Mouse (Mus musculus) myocyte (in vitro differentiated cells): ENCODE results near the gene Map4k1. TPM values are rescaled to one million over a fixed set of nuclear protein-coding genes. Genes with fewer than 3 reads are reported as not detected.

Experiments
- H3K27me3 ChIP-seq: one replicate; pipeline ENCODE4 v1.6.1; 2011; ENCODE audit not compliant: control insufficient read depth, insufficient read depth, insufficient read length
- H3K36me3 ChIP-seq: one replicate; pipeline ENCODE4 v1.6.1; 2011; ENCODE audit not compliant: control insufficient read depth, insufficient read depth
- H3K4me2 ChIP-seq: one replicate; pipeline ENCODE4 v1.6.1; 2011; ENCODE audit warnings: low read depth, control low read depth
- H3K4me3 ChIP-seq: one replicate; pipeline ENCODE4 v1.5.1; 2011; ENCODE audit warnings: mild to moderate bottlenecking, control low read depth, moderate library complexity
- H3K79me2 ChIP-seq: one replicate; pipeline ENCODE4 v1.6.1; 2011; ENCODE audit not compliant: control insufficient read depth, insufficient read depth
- H3ac ChIP-seq: one replicate; pipeline ENCODE4 v1.6.1; 2011; ENCODE audit not compliant: control insufficient read depth, insufficient read length
- CEBPB ChIP-seq: IDR thresholded peaks from 2 replicates; pipeline ENCODE4 v1.6.1; 2011; ENCODE audit warnings: mild to moderate bottlenecking, moderate library complexity; ENCODE audit not compliant: poor library complexity, insufficient read depth, severe bottlenecking
- E2F4 ChIP-seq: IDR thresholded peaks from one replicate; pipeline ENCODE4 v1.6.1; 2011; ENCODE audit warnings: mild to moderate bottlenecking, control low read depth, moderate library complexity; ENCODE audit not compliant: insufficient read depth
- MAX ChIP-seq: IDR thresholded peaks from one replicate; pipeline ENCODE4 v1.6.1; 2011; ENCODE audit warnings: low read depth, mild to moderate bottlenecking, control low read depth
- MYOD1 ChIP-seq, 3 experiments: IDR thresholded peaks; one replicate each; pipeline ENCODE4 v1.6.1; 2011; ENCODE audit warnings: control low read depth in 2 of 3, low read depth in 2 of 3, mild to moderate bottlenecking in 2 of 3, moderate library complexity in 1 of 3; ENCODE audit not compliant: insufficient read length in 2 of 3, control insufficient read depth in 1 of 3
- MYOG ChIP-seq, 3 experiments: IDR thresholded peaks; one replicate each; pipeline ENCODE4 v1.6.1; 2011; ENCODE audit warnings: control low read depth in 2 of 3, low read depth in 2 of 3, mild to moderate bottlenecking in 2 of 3; ENCODE audit not compliant: insufficient read length in 2 of 3, control insufficient read depth in 1 of 3, insufficient read depth in 1 of 3
- POLR2A ChIP-seq: IDR thresholded peaks from one replicate; pipeline ENCODE4 v1.6.1; 2011; ENCODE audit warnings: low read depth, mild to moderate bottlenecking, control low read depth, moderate library complexity; ENCODE audit not compliant: insufficient read length
- POLR2AphosphoS2 ChIP-seq: IDR thresholded peaks from one replicate; pipeline ENCODE4 v1.6.1; 2011; ENCODE audit warnings: low read depth, control low read depth; ENCODE audit not compliant: insufficient read length
- REST ChIP-seq: IDR thresholded peaks from one replicate; pipeline ENCODE4 v1.6.1; 2011; ENCODE audit warnings: mild to moderate bottlenecking, control low read depth, moderate library complexity; ENCODE audit not compliant: insufficient read depth, insufficient read length
- SRF ChIP-seq: IDR thresholded peaks from one replicate; pipeline ENCODE4 v1.6.1; 2011; ENCODE audit warnings: low read depth; ENCODE audit not compliant: control insufficient read depth, insufficient read length
- TCF12 ChIP-seq: IDR thresholded peaks from one replicate; pipeline ENCODE4 v1.6.1; 2011; ENCODE audit warnings: mild to moderate bottlenecking, control low read depth; ENCODE audit not compliant: poor library complexity, insufficient read depth, severe bottlenecking
- TCF3 ChIP-seq: IDR thresholded peaks from one replicate; pipeline ENCODE4 v1.6.1; 2011; ENCODE audit warnings: low read depth, control low read depth; ENCODE audit not compliant: insufficient read length
- USF1 ChIP-seq: IDR thresholded peaks from one replicate; pipeline ENCODE4 v1.6.1; 2011; ENCODE audit warnings: low read depth, mild to moderate bottlenecking, control low read depth, moderate library complexity
- polyA plus RNA-seq: library from polyadenylated mRNA; unstranded; fragments of >200 nt; fragmentation: generic; extraction: Trizol; gene quantifications from one replicate; pipeline ENCODE4 v1.2.1, GENCODE M21; 2012; ENCODE audit warnings: missing spikeins

Gene Map4k1
- polyA plus RNA-seq = 0.18 TPM

DNA sequence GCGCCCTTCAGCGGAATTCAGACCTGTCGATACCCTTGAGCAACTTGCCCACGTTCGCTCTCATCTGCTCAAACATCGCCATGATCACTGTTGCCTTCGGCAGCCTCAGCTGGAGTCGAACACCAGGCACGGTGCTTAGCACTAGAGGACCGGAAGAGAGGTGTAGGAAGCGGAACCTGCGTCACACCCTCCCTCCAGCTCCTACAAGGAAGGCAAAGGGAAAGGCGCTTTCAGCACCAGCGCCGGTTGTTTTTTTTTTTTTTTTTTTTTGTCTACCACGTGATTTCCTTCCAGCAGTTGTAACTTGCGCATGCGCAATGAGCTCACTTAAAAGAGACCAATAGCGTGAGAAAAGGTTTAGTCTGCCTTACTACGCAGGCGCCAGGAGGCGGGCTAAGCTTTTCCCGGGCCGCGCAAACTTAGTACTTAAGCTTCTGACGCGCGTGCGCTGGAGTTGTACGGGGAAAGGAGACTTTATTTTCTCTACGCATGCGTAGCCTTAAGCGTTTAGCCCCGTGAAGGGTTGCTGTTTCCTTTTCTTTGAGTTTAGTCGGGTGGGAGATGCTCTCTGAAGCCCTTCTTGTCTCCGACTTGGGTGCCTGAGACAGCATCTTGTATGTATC lies at the start of gene Map4k1, which contains the start of gene Eif3k:
Gene Map4k1, plus strand, starts transcription at position 400 of the 623 bp plus-strand sequence.
Gene Eif3k, minus strand, starts transcription at position 214 of the 623 bp plus-strand sequence.
- H3K27me3 ChIP-seq = no peaks in the 10 kb centered on the region

DNA sequence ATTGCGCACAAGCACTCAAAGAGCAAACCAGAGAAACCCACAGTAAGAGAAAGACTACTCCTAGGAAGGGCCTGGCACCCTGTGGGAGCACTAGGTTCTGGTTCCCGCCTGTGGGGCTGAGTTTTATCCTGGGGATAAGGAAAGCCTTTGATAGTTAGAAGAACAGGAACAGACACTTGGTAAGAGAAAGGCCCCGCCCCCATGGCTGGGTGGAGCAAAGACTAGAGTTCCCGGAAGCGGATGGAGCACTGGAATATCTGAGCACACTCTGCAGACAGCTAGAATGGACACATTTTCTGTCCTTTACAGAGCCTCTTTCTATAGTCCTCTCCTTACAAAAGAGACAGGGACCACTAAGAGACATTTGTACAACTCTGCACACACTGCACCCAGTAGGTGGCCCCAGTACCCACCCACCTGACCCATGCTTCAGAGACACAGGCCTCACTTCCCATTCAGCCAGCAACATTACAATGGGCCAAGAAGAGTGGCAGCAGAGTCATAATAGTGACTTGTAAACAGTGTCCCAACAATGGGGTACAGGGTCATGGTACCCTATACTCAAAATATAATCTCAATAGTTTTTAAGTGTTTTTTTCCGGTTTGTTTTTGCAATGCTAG lies 49.3 kb upstream of the Map4k1 start:
- H3K36me3 ChIP-seq = peaks cover 5% of the 10 kb centered on the region
- H3K4me3 ChIP-seq = no peak overlapping the region
- H3ac ChIP-seq = no peak overlapping the region
- H3K27me3 ChIP-seq = no peaks in the 10 kb centered on the region
- peak overlapping the region; percentile 32 for H3K4me2 ChIP-seq
- TF ChIP-seq MAX (no peak), REST (no peak), POLR2AphosphoS2 (no peak), MYOG (IDR thresholded peaks at IDR 0.05; ENCODE audit: control insufficient read depth in 1 of 3, insufficient read depth in 1 of 3, insufficient read length in 2 of 3, low read depth in 2 of 3) (no peak), TCF3 (no peak)
- H3K79me2 ChIP-seq = peaks cover 97% of the 10 kb centered on the region

More for the DNA sequence above, at the start of gene Map4k1, which contains the start of gene Eif3k:
- TF ChIP-seq MYOG (IDR thresholded peaks at IDR 0.05; ENCODE audit: control insufficient read depth in 1 of 3, insufficient read depth in 1 of 3, insufficient read length in 2 of 3, low read depth in 2 of 3) (no peak), TCF12 (no peak), USF1 (peak; percentile 71), POLR2A (peak; percentile 77), POLR2AphosphoS2 (peak; percentile 88), MAX (no peak), E2F4 (peak; percentile 82), SRF (no peak)
- Histone ChIP-seq H3K4me2 (peak within 1 kb of the TSS; percentile 99), H3K36me3 (peaks cover 4% of the 10 kb centered on the region), H3K4me3 (peak within 1 kb of the TSS; percentile 92), H3K79me2 (peaks cover 15% of the 10 kb centered on the region), H3ac (peak within 1 kb of the TSS; percentile 98)

DNA sequence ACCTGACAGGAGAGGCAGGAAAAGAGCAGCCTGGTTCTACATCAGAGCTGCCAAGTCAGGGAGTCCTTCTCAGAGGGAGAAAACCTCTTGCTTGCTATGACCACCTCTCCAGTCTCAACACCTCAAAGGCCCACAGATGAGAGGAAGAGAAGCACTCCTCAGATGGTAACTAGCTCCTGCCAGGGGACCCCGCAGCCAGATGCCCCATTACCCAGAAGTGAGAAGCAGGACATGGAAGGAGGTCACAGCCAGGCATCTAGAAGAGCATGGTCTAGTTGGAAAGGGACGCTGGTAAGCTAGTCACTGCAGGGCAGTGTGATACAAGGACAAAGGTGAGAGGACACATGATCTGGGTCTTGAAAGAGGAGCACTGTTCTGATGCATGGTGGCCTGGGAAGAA lies 48.0 kb upstream of the Map4k1 start:
- H3K4me2 ChIP-seq = no peak overlapping the region
- H3K79me2 ChIP-seq = peaks cover 97% of the 10 kb centered on the region
- no peaks in the 10 kb centered on the region for H3K27me3 ChIP-seq
- TF ChIP-seq SRF (no peak), POLR2AphosphoS2 (no peak)
- no peak overlapping the region for H3ac ChIP-seq
- H3K36me3 ChIP-seq = peaks cover 7% of the 10 kb centered on the region
- no peak overlapping the region for H3K4me3 ChIP-seq

DNA sequence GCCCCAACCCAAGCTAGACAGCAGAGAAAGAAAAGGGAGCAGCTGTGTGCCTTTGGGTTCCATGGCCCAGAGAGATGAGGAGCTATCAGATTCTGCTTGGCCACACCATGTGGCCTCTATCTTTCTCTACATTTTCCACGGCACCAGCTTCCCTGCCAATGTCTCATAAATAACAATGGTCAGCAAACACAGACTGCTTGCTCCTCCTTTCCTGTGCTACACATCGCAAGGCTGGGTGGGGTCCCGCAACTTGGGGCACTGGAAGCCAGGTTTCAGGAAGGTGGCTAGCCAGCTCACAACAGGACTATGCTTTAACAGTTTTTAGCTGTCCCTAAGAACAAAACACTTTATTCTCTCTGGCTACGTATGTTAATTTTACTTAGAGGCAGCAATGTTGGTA lies 45.1 kb upstream of the Map4k1 start:
- Histone ChIP-seq H3K4me2 (peak overlapping the region; percentile 38), H3K27me3 (no peaks in the 10 kb centered on the region), H3K36me3 (peaks cover 16% of the 10 kb centered on the region), H3ac (no peak overlapping the region), H3K4me3 (no peak overlapping the region), H3K79me2 (peaks cover 97% of the 10 kb centered on the region)
- TF ChIP-seq MYOG (IDR thresholded peaks at IDR 0.05; ENCODE audit: control insufficient read depth in 1 of 3, insufficient read depth in 1 of 3, insufficient read length in 2 of 3, low read depth in 2 of 3) (peak in 1 of 3 experiments; percentile 44), USF1 (no peak), MYOD1 (IDR thresholded peaks at IDR 0.05; ENCODE audit: control insufficient read depth in 1 of 3, insufficient read length in 2 of 3, low read depth in 2 of 3) (peak in 2 of 3 experiments; percentile 23)

DNA sequence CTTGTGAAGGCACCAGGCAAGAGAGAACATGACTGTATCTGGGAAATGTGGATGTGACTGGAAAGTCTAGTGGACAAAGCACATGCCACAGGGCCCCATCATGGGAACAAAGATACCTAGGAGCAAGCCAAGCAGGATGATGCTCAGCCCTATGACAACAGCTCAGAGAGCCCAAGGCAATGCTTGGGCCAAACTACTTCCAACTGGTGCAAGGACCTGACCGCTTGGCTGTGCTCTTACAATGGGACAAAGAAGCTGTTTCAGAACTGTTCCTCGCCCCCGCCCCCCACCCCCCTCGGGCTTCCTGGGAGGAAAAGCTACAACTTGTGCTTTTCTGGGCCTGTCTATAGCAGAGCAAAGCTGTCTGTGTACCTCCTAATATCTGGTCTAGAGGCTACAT lies 43.2 kb upstream of the Map4k1 start:
- Histone ChIP-seq H3K36me3 (peaks cover 16% of the 10 kb centered on the region), H3ac (no peak overlapping the region), H3K4me2 (no peak overlapping the region), H3K79me2 (peaks cover 96% of the 10 kb centered on the region), H3K4me3 (no peak overlapping the region), H3K27me3 (no peaks in the 10 kb centered on the region)
- no peak for TF ChIP-seq POLR2A
- TF ChIP-seq E2F4 = no peak
- TF ChIP-seq CEBPB = no peak
- no peak for TF ChIP-seq POLR2AphosphoS2
- TF ChIP-seq REST = no peak
- no peak for TF ChIP-seq TCF12
- TF ChIP-seq MAX = no peak
- TF ChIP-seq MYOG (IDR thresholded peaks at IDR 0.05; ENCODE audit: control insufficient read depth in 1 of 3, insufficient read depth in 1 of 3, insufficient read length in 2 of 3, low read depth in 2 of 3) = no peak
- TF ChIP-seq MYOD1 (IDR thresholded peaks at IDR 0.05; ENCODE audit: control insufficient read depth in 1 of 3, insufficient read length in 2 of 3, low read depth in 2 of 3) = no peak
- TF ChIP-seq USF1 = no peak
